Mouse (Mus musculus) lung, adult 18-20 months (tissue): Measurements from ENCODE around the gene Crhr1.

Source experiments
- DNase-seq, 2 experiments: peaks; one replicate each; pipeline ENCODE4 v3.0.0; 2022; ENCODE audit warnings: mixed read lengths in 2 of 2

Gene Crhr1

GRCm38 (mm10) chr11:104132580-104133441, at the start of gene Crhr1:
Gene Crhr1 (plus strand): TSS chr11:104132855.
- DNase-seq: no peak

GRCm38 (mm10) chr11:104083248-104083647, 49.4 kb upstream of the Crhr1 start:
- DNase-seq: no peak

- no peak for DNase-seq
Observed at GRCm38 (mm10) chr11:104083716-104084115, 48.9 kb upstream of the Crhr1 start.

- no peak for DNase-seq
Observed at GRCm38 (mm10) chr11:104088519-104088918, 44.1 kb upstream of the Crhr1 start.

DNA sequence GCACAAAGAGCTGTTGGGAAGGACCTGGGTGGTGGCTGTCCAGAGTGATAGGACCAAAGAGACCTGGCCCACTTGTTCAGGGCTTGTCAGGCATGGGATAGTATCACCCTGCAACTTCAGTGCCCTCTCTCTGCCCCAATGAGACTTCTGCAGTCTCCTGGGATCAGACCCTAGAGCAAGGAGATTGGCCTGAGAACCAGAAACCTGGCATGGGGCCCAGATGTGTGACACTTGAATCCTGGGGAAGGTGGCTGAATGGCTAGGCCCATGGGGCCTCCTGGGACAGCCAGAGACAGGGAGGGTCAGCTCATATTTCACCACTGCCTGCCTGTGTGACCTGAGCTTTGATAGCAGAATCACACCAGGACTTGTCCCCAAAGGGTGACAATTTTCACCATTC, 41.9 kb upstream of the Crhr1 start:
- DNase-seq: peak; percentile 4

DNA sequence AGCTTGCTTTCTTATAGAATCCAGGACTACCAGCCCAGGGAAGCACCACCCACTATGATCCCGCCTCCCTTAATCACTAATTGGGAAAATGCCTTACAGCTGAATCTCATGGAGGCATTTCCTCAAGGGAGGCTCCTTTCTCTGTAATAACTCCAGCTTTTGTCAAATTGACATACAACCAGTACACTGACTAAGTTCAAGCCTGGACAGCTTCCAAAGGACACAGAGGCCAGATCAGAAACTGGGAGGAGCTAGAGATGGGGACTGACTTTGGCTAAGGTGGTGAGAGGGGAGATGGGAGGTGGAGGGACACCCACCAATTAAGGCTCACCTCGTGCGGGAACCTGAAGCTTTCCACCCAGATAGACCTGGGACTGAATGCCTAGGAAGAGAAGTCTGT, 37.5 kb upstream of the Crhr1 start:
- DNase-seq: no peak

DNA sequence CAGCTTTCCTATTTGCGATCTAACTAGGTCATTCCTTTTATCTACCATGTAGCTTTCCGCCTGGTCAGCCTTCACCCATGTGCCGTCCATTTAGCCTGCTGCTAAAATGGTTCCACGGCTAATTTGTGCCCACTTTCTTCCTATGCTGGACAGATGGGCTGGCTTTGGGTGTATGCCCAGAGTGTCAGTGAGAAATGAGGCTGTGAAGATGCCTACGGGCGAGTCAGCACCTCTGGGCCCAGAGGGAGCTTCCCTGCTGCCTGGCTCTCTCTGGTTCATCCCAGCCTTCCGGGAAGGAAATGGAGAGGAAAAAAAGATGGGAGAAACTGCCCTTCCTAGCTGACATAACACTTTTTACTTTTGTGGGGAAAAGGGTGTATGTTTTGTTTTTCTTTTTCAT, 36.1 kb upstream of the Crhr1 start:
- DNase-seq: no peak

- no peak for DNase-seq
Observed at GRCm38 (mm10) chr11:104099542-104099941, 33.1 kb upstream of the Crhr1 start.

DNA sequence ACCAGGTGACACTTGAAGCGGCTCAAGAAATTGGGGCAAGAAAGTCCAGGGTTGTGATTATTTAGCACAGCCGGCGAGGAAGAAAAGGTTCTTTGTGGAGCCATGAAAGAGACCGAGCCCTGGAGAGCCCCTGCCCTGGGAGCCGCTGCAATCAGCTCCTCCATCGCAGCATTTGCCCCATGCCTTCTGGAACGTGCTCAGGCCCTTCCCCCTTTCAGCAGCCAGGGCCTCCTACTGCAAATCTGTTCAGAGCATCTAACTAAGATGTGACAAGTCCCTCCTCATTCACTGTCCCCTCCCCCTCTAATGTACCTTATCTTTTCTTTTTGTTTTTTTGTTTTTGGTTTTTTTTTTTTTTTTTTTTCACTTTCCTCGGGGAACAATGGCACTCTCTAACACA, 30.0 kb upstream of the Crhr1 start:
- DNase-seq: no peak

DNA sequence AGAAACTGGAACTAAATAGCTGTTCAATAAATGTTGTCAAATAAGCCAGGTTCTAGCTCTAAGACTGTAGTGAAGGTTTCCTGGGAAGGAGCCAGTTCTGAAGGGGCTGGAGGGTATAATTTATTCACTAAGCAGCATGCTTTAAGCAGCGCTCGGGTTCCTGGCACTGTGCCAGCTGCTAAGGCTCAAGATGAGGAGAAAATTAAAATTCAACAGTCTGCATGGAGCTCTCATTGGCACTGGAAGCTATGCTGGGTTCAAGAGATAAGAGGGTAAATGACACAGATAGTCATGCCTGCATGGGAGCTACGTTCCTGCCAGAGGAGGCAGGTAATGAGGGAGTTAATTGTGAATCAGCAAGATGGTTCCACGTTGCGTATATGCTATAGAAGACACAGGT, 26.3 kb upstream of the Crhr1 start:
- no peak for DNase-seq

- DNase-seq: no peak
Observed at GRCm38 (mm10) chr11:104106969-104107368, 25.7 kb upstream of the Crhr1 start.

DNA sequence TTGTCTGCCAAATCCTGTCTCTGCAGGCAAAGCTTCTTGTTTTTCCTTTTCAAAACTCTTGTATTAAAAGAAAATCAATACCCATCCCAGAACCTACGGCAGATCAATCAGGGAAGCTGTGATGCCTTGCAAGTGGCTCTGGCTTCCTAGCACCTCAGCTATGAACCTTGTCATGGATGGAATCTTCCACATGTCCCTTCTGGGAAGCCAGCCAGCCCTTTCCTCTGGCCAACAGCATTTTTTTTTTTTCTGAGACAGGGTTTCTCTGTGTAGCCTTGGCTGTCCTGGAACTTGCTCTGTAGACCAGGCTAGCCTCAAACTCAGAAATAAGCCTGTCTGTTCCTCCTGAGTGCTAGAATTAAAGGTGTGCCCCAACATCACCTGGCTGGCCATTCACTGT, 22.3 kb upstream of the Crhr1 start:
- DNase-seq: no peak

- DNase-seq: no peak
Observed at GRCm38 (mm10) chr11:104111851-104112250, 20.8 kb upstream of the Crhr1 start.

DNA sequence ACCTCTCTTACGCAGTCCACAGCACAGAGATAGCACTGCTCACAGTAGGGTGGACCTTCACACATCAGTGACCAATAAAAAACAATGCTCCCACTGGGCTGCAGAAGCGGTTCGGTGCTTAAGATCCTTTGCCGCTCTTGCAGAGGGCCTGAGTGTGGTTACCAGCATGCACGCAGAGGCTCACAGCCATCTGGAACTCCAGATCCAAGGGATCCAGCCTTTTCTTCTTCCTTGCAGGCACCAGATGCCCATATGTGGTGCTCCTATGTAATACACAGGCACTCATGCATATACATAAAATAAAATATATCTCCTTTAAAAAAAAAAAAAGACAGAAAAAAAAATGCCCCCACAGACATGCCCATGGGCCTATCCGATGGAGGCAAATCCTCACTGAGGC, 19.0 kb upstream of the Crhr1 start:
- no peak for DNase-seq

- DNase-seq: peak; percentile 20 to 38
Observed at GRCm38 (mm10) chr11:104114690-104115089, 18.0 kb upstream of the Crhr1 start.

DNA sequence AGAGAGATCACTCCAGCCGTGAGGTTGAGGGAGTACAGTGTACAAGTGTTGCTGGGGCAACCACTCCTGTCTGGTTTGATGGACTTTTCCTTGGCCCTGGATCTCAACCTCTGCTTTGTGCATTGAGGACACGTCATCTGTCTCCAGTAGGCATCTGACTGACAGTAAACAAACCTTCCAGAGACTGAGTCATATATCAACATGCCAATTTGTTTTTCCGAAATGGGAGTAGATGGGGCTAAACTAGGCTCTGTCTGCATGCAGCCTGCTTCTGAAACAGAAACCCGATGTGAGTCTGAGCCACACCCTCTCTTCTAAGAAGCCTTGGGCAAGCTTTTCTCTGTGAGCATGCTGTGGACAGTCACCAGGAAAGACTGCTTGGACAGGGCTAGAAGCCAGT, 14.3 kb upstream of the Crhr1 start:
- no peak for DNase-seq

DNA sequence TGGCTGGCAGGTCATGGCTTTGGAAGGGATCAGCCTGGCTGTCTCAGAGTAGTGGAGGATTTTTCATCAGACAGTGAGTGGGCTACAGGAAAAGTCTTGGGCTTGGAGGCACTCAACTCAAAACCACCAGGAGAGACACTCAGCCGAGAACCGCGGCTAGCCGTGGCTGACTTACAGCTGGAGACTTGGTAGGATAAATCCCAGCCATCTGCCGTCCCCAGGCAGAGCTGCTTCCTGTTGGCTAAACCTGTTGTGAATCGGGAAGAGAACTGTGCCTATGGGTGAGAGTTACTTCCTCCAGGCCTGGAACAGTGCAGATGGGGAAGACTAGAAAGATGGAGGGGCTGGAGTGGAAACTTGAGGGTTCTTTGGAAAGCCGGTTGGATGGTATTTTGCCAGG, 9.7 kb upstream of the Crhr1 start:
- no peak for DNase-seq

GRCm38 (mm10) chr11:104123479-104123878, 9.2 kb upstream of the Crhr1 start:
- no peak for DNase-seq

DNA sequence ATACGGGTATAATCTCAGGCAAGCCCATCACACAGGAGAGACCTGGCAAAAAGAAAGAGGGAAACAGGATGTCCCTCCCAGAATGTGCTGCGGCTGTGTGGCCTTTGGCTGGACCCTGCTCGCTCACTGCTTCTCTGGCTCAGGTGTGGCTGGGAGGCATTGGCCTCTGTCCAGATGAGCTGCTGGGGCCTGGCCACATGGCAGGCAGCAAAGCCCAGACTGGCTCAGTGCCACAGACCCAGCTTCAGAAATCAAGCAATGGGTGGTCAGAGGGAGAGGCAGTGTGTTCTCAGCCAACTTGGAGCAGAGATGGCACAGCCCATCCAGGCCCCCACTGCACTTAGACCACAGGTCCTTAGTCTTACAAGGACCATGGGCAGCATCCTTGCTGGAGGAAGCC, 8.1 kb upstream of the Crhr1 start:
- DNase-seq: no peak

DNA sequence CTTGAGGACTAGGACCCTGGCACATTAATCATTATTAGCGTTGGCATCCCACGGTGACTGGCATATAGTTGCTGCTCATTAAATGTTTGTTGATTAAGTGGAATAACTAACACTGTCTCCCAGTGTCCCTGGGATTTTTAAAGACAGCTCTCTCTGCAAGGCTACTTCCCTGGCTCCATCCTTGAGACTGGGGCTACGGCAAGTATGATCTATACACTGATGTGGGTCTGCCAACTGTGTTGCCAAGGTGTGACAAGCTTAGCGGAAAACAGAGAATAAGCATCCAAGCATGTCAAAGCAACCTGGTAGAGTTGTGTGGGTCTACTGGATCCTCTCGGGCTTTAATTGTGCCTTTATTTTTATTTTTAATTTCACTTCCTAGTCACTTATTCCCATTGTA, 3.2 kb upstream of the Crhr1 start:
- no peak for DNase-seq

- DNase-seq: no peak
Observed at GRCm38 (mm10) chr11:104130721-104131647, 1.7 kb upstream of the Crhr1 start.

GRCm38 (mm10) chr11:104131756-104132155, 899 bp upstream of the Crhr1 start:
- DNase-seq: no peak

DNA sequence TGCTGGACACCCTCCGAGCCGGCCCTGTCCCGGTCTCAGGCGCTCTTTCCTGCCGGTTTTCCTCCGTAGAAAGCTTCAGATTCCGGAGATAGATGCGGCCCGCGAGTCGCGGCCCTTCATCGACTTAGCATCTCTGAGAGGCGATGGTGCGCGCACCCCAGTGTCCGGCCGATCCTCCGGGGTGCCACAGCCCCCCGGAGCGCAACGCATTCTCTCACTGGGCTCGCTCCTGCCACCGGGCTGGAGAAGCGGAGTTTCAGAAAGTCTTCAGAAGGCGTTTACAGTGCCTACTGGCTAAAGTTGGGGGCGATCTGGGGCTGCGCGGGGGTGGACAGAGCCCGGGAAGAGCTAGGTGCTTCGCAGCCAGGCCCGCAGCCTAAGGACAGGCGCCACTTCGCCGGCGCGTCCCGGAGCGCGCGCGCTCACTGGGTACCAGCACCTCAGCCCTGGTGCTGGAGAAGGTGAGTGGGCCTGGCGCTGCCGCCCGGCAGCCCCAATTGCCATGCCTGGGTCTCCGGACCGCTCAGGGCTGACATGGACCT, 858 bp downstream of the Crhr1 start:
- no peak for DNase-seq

DNA sequence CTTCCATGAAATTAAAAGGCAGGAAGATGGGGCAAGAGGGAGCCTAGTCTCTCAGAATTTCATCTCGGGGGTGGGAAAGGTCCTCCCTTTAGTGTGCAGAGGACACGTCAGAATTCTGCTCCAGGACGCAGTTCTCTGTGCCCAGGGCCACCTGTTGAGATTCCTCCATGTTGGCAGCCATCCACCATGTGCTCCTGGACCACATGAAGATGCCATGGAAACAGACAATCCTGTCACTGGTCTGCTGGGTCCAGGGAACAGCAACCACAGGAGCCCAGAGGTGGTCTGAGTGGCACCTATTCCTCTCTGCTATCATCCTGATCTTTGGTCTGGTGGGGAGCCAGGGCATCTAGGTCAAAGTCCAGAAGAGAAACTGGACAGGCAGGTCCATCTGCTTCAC, 6.3 kb downstream of the Crhr1 start:
- no peak for DNase-seq
